Mouse (Mus musculus): ENCODE results near the gene Tspan14. TPM values are rescaled to one million over a fixed set of nuclear protein-coding genes. Genes with fewer than 3 reads are reported as not detected.
A peak's percentile ranks its signal among the peaks of the same experiment; 100 is the strongest.

Gene Tspan14
- polyA plus RNA-seq, 2 experiments = 22.0 to 25.4 TPM

DNA sequence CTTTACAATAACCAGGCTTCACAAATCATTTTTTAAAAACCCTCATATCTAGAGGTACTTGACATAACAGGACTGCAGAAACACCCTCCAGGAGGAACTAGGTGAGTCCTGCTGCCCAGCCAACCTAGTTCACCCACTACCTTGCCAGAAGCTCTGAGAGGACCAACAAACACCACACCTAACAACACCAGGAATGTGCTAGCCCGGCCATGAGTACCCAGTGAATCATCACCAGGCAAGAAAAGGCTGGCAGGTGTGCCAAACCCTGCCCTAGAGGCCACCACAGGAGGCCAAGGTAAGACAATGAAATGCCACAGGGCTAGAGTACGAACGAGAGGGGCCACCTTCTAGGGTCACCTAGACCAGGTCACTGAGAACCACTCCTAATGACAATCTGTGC lies 29.6 kb upstream of the Tspan14 start:
- Histone ChIP-seq H3K4me3 (ENCODE audit: insufficient read depth in 1 of 2, low read depth in 2 of 2, low read length in 2 of 2) (no peak overlapping the region), H3K9ac (replicated peaks) (no peak overlapping the region), H3K27me3 (ENCODE audit: control insufficient read depth, insufficient read depth, low read length) (no peaks in the 10 kb centered on the region), H3K4me1 (replicated peaks; ENCODE audit: control insufficient read depth in 2 of 2, insufficient read depth in 2 of 2, low read length in 1 of 2) (peaks cover 19 to 23% of the 10 kb centered on the region in 2 experiments), H3K27ac (no peak overlapping the region), H3K36me3 (replicated peaks; ENCODE audit: control insufficient read depth, insufficient read depth, low read depth) (peaks cover 37% of the 10 kb centered on the region), H3K4me2 (ENCODE audit: low read depth) (no peak overlapping the region), H3K9me3 (ENCODE audit: control insufficient read depth, low read length) (no peaks in the 10 kb centered on the region)
- DNase-seq (ENCODE audit: low read depth in 3 of 3, low spot score in 3 of 3) = no peak
- no peak for ATAC-seq (ENCODE audit: insufficient read depth)
- TF ChIP-seq CTCF (IDR thresholded peaks at IDR 0.05; ENCODE audit: low read depth) (no peak), EP300 (IDR thresholded peaks at IDR 0.05; ENCODE audit: low read depth) (no peak)
- 85% methylated on average over 3 of the region's 3 CpGs for WGBS (ENCODE audit: insufficient replicate concordance)

DNA sequence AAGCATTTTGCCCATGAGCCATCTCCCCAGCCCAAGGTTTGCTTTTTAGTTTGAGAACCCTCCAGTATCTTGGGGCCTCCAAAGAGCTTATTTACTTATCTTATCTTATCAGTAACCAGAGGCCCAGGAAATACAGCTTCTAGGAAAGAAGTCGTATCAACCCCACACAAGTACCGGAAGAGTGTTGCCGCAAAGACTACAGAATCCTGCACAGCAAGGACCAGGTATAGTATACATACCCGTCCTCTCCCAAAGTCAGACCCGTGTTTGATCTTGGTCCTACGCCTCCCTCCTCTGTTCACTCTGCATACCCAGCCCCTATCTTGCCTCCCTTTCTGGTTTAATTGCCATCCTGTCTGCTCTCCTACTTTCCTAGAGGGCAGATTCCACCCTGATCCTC lies 25.9 kb upstream of the Tspan14 start:
- H3K4me1 ChIP-seq (replicated peaks; ENCODE audit: control insufficient read depth in 2 of 2, insufficient read depth in 2 of 2, low read length in 1 of 2) = peaks cover 40 to 45% of the 10 kb centered on the region in 2 experiments
- peak overlapping the region; percentile 21 to 50 for H3K4me3 ChIP-seq (ENCODE audit: insufficient read depth in 1 of 2, low read depth in 2 of 2, low read length in 2 of 2)
- no peaks in the 10 kb centered on the region for H3K27me3 ChIP-seq (ENCODE audit: control insufficient read depth, insufficient read depth, low read length)
- no peaks in the 10 kb centered on the region for H3K9me3 ChIP-seq (ENCODE audit: control insufficient read depth, low read length)
- peak overlapping the region; percentile 74 for H3K4me2 ChIP-seq (ENCODE audit: low read depth)
- peaks cover 20% of the 10 kb centered on the region for H3K36me3 ChIP-seq (replicated peaks; ENCODE audit: control insufficient read depth, insufficient read depth, low read depth)
- TF ChIP-seq EP300 (IDR thresholded peaks at IDR 0.05; ENCODE audit: low read depth) (peak; percentile 93), CTCF (IDR thresholded peaks at IDR 0.05; ENCODE audit: low read depth) (no peak)
- H3K27ac ChIP-seq = peak overlapping the region; percentile 72
- ATAC-seq (ENCODE audit: insufficient read depth) (peak; percentile 85), DNase-seq (ENCODE audit: low read depth in 3 of 3, low spot score in 3 of 3) (peak; percentile 51 to 71 (median 61))
- 5% methylated on average over 6 of the region's 6 CpGs for WGBS (ENCODE audit: insufficient replicate concordance)
- peak overlapping the region; percentile 58 for H3K9ac ChIP-seq (replicated peaks)

DNA sequence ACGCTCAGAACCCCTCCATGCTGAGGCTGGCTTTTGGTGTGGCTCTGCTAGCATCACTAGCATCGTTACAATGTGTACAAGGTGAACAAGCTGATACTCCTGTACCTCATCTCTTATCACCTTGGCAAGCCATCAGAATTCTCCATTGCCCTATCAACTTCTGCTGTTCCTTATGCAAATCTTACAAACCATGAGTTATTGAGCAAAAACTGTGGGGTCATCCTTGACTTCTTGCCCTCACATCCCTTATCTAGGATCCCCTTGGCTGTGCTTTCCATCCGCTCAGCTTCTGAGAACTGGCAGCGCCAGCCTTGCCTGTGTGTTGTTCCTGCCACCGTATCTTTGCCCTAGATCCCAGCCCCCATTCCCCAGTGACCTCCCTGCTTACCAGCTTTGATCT lies 22.2 kb upstream of the Tspan14 start:
- Histone ChIP-seq H3K36me3 (replicated peaks; ENCODE audit: control insufficient read depth, insufficient read depth, low read depth) (no peaks in the 10 kb centered on the region; the same call in none of the 2 replicates), H3K27ac (peak overlapping the region; percentile 32; the same call in 1 of the 2 replicates), H3K4me2 (ENCODE audit: low read depth) (peak overlapping the region; percentile 74), H3K27me3 (ENCODE audit: control insufficient read depth, insufficient read depth, low read length) (no peaks in the 10 kb centered on the region), H3K9me3 (ENCODE audit: control insufficient read depth, low read length) (no peaks in the 10 kb centered on the region), H3K4me3 (ENCODE audit: insufficient read depth in 1 of 2, low read depth in 2 of 2, low read length in 2 of 2) (no peak overlapping the region), H3K9ac (replicated peaks) (no peak overlapping the region; the same call in 1 of the 2 replicates), H3K4me1 (replicated peaks; ENCODE audit: control insufficient read depth in 2 of 2, insufficient read depth in 2 of 2, low read length in 1 of 2) (peaks cover 40 to 45% of the 10 kb centered on the region in 2 experiments)
- peak in 1 of 3 experiments; percentile 67 for DNase-seq (ENCODE audit: low read depth in 3 of 3, low spot score in 3 of 3)
- WGBS (ENCODE audit: insufficient replicate concordance) = 26% methylated on average over 5 of the region's 5 CpGs
- no peak for TF ChIP-seq CTCF (IDR thresholded peaks at IDR 0.05; ENCODE audit: low read depth)
- TF ChIP-seq EP300 (IDR thresholded peaks at IDR 0.05; ENCODE audit: low read depth) = peak; percentile 58
- peak; percentile 44 for ATAC-seq (ENCODE audit: insufficient read depth)

DNA sequence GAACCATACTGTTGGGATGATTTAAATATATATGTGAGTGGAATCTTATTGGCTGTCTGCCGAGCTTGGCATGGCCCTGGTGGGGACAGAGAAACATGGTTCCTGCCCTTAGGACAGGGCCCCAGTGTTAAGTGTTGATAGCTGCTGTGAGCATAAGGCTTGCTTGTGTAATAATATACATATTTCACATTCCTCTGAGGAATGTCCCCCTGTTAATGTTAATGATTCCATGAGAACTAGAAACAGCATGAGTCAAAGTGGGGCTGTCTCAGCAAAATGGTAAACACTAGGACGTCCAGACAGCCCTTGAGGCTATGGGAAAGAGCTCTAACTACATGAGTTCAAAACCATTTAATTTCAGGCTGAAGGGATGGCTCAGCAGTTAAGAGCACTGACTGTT lies 20.6 kb upstream of the Tspan14 start:
- Histone ChIP-seq H3K27ac (no peak overlapping the region), H3K4me2 (ENCODE audit: low read depth) (no peak overlapping the region), H3K4me3 (ENCODE audit: insufficient read depth in 1 of 2, low read depth in 2 of 2, low read length in 2 of 2) (no peak overlapping the region), H3K9ac (replicated peaks) (no peak overlapping the region), H3K4me1 (replicated peaks; ENCODE audit: control insufficient read depth in 2 of 2, insufficient read depth in 2 of 2, low read length in 1 of 2) (peaks cover 30 to 32% of the 10 kb centered on the region in 2 experiments), H3K36me3 (replicated peaks; ENCODE audit: control insufficient read depth, insufficient read depth, low read depth) (no peaks in the 10 kb centered on the region), H3K27me3 (ENCODE audit: control insufficient read depth, insufficient read depth, low read length) (no peaks in the 10 kb centered on the region), H3K9me3 (ENCODE audit: control insufficient read depth, low read length) (no peaks in the 10 kb centered on the region)
- ATAC-seq (ENCODE audit: insufficient read depth) (no peak), DNase-seq (ENCODE audit: low read depth in 3 of 3, low spot score in 3 of 3) (no peak)
- 73% methylated on average over 2 of the region's 2 CpGs for WGBS (ENCODE audit: insufficient replicate concordance)
- TF ChIP-seq CTCF (IDR thresholded peaks at IDR 0.05; ENCODE audit: low read depth) (no peak), EP300 (IDR thresholded peaks at IDR 0.05; ENCODE audit: low read depth) (no peak)

DNA sequence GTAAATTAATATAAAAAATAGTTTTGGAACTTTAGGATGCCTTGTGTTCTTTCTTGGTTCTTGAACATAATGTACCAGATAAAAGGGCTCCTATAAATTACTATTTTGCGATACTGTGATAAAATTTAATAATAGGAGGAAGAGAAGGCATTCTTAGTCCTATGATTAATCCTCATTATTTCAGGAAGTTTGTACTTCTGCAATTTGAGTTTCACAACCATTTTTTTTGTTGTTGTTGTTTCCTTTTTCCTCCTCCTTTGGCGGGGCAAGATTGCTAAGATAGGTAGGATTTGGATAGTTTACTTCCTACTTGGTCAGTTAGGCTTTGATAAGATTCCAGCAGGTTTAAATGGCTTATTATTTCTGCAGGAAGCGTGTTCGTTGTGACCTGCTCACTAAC lies 19.0 kb upstream of the Tspan14 start:
- Histone ChIP-seq H3K4me2 (ENCODE audit: low read depth) (no peak overlapping the region), H3K9me3 (ENCODE audit: control insufficient read depth, low read length) (no peaks in the 10 kb centered on the region), H3K27ac (no peak overlapping the region), H3K4me3 (ENCODE audit: insufficient read depth in 1 of 2, low read depth in 2 of 2, low read length in 2 of 2) (no peak overlapping the region), H3K36me3 (replicated peaks; ENCODE audit: control insufficient read depth, insufficient read depth, low read depth) (no peaks in the 10 kb centered on the region), H3K27me3 (ENCODE audit: control insufficient read depth, insufficient read depth, low read length) (no peaks in the 10 kb centered on the region), H3K4me1 (replicated peaks; ENCODE audit: control insufficient read depth in 2 of 2, insufficient read depth in 2 of 2, low read length in 1 of 2) (peaks cover 16 to 17% of the 10 kb centered on the region in 2 experiments), H3K9ac (replicated peaks) (no peak overlapping the region)
- DNase-seq (ENCODE audit: low read depth in 3 of 3, low spot score in 3 of 3) (no peak), ATAC-seq (ENCODE audit: insufficient read depth) (no peak)
- TF ChIP-seq EP300 (IDR thresholded peaks at IDR 0.05; ENCODE audit: low read depth) = no peak
- WGBS (ENCODE audit: insufficient replicate concordance) = 51% methylated on average over 4 of the region's 4 CpGs
